Mouse (Mus musculus): ENCODE results near the gene Bcl2l11. TPM values are rescaled to one million over a fixed set of nuclear protein-coding genes. Genes with fewer than 3 reads are reported as not detected.

Bcl2l11 gene
- total and polyA plus RNA-seq, 2 experiments from 2014 or later, result 6.7 to 11.2 TPM

- DNase-seq (no peak), ATAC-seq (no peak)
- Histone ChIP-seq H3K27ac (ENCODE audit: low read depth, low read length) (no peak overlapping the region), H3K9me3 (ENCODE audit: low read length) (no peaks in the 10 kb centered on the region), H3K4me3 (ENCODE audit: low read depth, low read length) (peak overlapping the region; percentile 21; the same call in 1 of the 2 replicates), H3K36me3 (ENCODE audit: insufficient read depth) (no peaks in the 10 kb centered on the region), H3K9ac (no peak overlapping the region), H3K27me3 (ENCODE audit: insufficient read depth, low read length) (peaks cover 32% of the 10 kb centered on the region), H3K4me1 (ENCODE audit: insufficient read depth) (peaks cover 9% of the 10 kb centered on the region), H3K4me2 (ENCODE audit: low read depth) (peak overlapping the region; percentile 100)
- 3% methylated on average over 23 of the region's 23 CpGs for WGBS
- TF ChIP-seq CTCF (IDR thresholded peaks at IDR 0.05; ENCODE audit: low read depth), result no peak
Observed at GRCm38 (mm10) chr2:128123921-128124683, 1.7 kb upstream of the Bcl2l11 start.

DNA sequence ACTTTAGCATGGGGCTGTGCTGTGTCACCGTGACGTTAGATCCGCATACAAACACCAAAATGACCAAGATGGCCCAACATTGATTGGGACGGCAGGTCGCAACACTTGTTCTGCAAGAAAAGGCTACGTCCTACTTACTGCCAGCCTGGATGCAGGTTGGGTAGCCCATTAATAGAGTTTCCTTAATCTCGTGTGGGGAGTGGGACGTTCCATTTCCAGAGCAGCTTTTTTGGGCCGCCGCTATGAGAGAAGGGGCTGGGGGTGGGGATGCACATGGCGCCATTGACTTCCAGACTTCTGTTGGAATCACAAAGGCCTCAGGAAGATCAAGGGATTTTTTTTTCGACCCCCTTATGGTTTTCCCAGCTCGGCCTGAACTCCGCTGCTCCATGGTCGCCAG, 1.1 kb upstream of the Bcl2l11 start:
- H3K27me3 ChIP-seq (ENCODE audit: insufficient read depth, low read length), result peaks cover 32% of the 10 kb centered on the region
- no peaks in the 10 kb centered on the region for H3K36me3 ChIP-seq (ENCODE audit: insufficient read depth)
- peaks cover 9% of the 10 kb centered on the region for H3K4me1 ChIP-seq (ENCODE audit: insufficient read depth)
- peak overlapping the region; percentile 70 for H3K4me3 ChIP-seq (ENCODE audit: low read depth, low read length)
- H3K9me3 ChIP-seq (ENCODE audit: low read length), result no peaks in the 10 kb centered on the region
- TF ChIP-seq CTCF (IDR thresholded peaks at IDR 0.05; ENCODE audit: low read depth), result no peak
- WGBS, result 6% methylated on average over 15 of the region's 15 CpGs
- H3K27ac ChIP-seq (ENCODE audit: low read depth, low read length), result no peak overlapping the region
- peak; percentile 16 for DNase-seq
- peak overlapping the region; percentile 100 for H3K4me2 ChIP-seq (ENCODE audit: low read depth)
- ATAC-seq, result no peak
- H3K9ac ChIP-seq, result no peak overlapping the region

GRCm38 (mm10) chr2:128126591-128127051, 783 bp downstream of the Bcl2l11 start:
- peaks cover 32% of the 10 kb centered on the region for H3K27me3 ChIP-seq (ENCODE audit: insufficient read depth, low read length)
- peak overlapping the region; percentile 56 for H3K9ac ChIP-seq
- ATAC-seq (no peak), DNase-seq (peak; percentile 13)
- no peak for TF ChIP-seq CTCF (IDR thresholded peaks at IDR 0.05; ENCODE audit: low read depth)
- peaks cover 9% of the 10 kb centered on the region for H3K4me1 ChIP-seq (ENCODE audit: insufficient read depth)
- H3K4me2 ChIP-seq (ENCODE audit: low read depth), result peak overlapping the region; percentile 100
- peak overlapping the region; percentile 70 for H3K4me3 ChIP-seq (ENCODE audit: low read depth, low read length)
- no peaks in the 10 kb centered on the region for H3K9me3 ChIP-seq (ENCODE audit: low read length)
- WGBS, result 5% methylated on average over 35 of the region's 35 CpGs
- H3K36me3 ChIP-seq (ENCODE audit: insufficient read depth), result no peaks in the 10 kb centered on the region
- 0 out of 2 replicates have a peak overlapping the region, but pooled peaks have one; percentile 10 for H3K27ac ChIP-seq (ENCODE audit: low read depth, low read length)

DNA sequence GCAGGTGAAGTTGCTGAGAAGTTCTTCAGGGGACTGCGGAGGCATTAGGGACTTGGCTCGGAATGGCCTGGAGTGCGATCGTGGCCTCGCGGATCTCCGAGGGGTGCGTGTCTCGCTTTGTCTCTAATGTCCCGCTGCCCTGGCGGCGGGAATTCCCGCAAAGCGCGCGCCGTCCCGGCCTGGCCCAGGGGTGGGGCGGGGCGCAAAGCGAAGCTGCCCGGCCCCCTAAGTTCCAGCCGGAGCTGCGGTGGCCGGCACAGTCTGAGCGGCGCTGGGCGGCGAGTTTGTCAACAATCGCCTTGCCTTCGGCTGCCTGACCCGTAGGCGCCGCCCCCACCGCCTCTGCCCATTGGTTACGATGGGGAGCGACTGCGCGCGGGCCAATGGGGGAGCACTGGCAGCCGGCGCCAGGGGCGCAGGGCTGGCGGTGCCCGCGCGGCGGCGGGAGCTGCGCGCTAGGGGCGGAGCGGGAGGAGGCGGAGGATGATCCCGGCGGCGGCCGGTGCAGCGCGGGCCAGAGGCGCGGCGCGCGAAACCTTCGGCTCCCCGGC, 1.4 kb downstream of the Bcl2l11 start:
- peak overlapping the region; percentile 70 for H3K4me3 ChIP-seq (ENCODE audit: low read depth, low read length)
- peaks cover 9% of the 10 kb centered on the region for H3K4me1 ChIP-seq (ENCODE audit: insufficient read depth)
- DNase-seq (peak; percentile 91), ATAC-seq (peak; percentile 94)
- 3% methylated on average over 67 of the region's 67 CpGs for WGBS
- H3K36me3 ChIP-seq (ENCODE audit: insufficient read depth), result no peaks in the 10 kb centered on the region
- peak overlapping the region; percentile 100 for H3K4me2 ChIP-seq (ENCODE audit: low read depth)
- peak overlapping the region; percentile 56 for H3K9ac ChIP-seq
- H3K27me3 ChIP-seq (ENCODE audit: insufficient read depth, low read length), result peaks cover 32% of the 10 kb centered on the region
- peak; percentile 14 for TF ChIP-seq CTCF (IDR thresholded peaks at IDR 0.05; ENCODE audit: low read depth)
- H3K9me3 ChIP-seq (ENCODE audit: low read length), result no peaks in the 10 kb centered on the region
- peak overlapping the region; percentile 57; the same call in 1 of the 2 replicates for H3K27ac ChIP-seq (ENCODE audit: low read depth, low read length)

DNA sequence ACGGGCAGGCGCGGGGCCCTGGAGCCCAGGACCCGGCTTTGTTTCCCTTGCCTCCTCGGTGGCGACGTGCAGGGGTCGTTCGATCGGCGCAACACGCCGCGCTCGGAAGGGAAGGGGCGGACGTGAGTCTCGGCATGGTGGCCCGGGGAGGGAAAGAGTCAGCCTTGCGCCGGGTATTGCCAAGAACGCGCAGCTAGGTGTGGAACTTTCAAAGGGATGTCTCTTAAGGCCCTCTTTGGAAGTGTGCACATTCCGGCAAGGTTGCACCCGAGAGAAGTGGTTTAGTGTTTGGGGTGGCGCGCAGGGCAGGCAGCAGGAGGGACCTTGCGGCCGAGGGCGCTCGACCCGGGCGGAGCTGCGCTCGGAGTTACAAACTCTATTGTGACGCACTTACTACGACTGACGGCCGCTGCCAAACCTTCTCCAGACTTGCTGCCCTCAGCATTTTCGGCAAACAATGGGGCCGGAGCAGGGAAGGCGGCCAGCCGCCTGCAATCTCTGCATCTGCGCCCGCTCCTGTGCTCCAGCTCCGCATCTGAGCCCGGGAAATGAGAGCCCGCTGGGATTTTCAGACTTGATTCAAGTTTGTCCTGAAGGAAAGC, 2.0 kb downstream of the Bcl2l11 start:
- Histone ChIP-seq H3K4me1 (ENCODE audit: insufficient read depth) (peaks cover 9% of the 10 kb centered on the region), H3K4me2 (ENCODE audit: low read depth) (peak overlapping the region; percentile 100), H3K27me3 (ENCODE audit: insufficient read depth, low read length) (peaks cover 28% of the 10 kb centered on the region), H3K4me3 (ENCODE audit: low read depth, low read length) (peak overlapping the region; percentile 70), H3K36me3 (ENCODE audit: insufficient read depth) (no peaks in the 10 kb centered on the region), H3K9me3 (ENCODE audit: low read length) (no peaks in the 10 kb centered on the region), H3K27ac (ENCODE audit: low read depth, low read length) (peak overlapping the region; percentile 57; the same call in 1 of the 2 replicates), H3K9ac (peak overlapping the region; percentile 56)
- DNase-seq (peak; percentile 61), ATAC-seq (peak; percentile 5; the same call in 1 of the 2 replicates)
- TF ChIP-seq CTCF (IDR thresholded peaks at IDR 0.05; ENCODE audit: low read depth), result no peak
- 2% methylated on average over 48 of the region's 48 CpGs for WGBS

DNA sequence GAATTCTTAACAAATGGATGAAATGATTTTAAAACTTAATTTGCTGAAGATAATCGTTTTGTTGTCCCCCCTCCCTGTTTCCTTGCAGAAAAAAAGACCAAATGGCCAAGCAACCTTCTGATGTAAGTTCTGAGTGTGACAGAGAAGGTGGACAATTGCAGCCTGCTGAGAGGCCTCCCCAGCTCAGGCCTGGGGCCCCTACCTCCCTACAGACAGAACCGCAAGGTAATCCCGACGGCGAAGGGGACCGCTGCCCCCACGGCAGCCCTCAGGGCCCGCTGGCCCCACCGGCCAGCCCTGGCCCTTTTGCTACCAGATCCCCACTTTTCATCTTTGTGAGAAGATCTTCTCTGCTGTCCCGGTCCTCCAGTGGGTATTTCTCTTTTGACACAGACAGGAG, 2.7 kb downstream of the Bcl2l11 start:
- H3K27me3 ChIP-seq (ENCODE audit: insufficient read depth, low read length), result peaks cover 20% of the 10 kb centered on the region
- no peak overlapping the region for H3K27ac ChIP-seq (ENCODE audit: low read depth, low read length)
- H3K36me3 ChIP-seq (ENCODE audit: insufficient read depth), result no peaks in the 10 kb centered on the region
- TF ChIP-seq CTCF (IDR thresholded peaks at IDR 0.05; ENCODE audit: low read depth), result no peak
- H3K9ac ChIP-seq, result no peak overlapping the region
- DNase-seq, result no peak
- peak overlapping the region; percentile 70; the same call in 1 of the 2 replicates for H3K4me3 ChIP-seq (ENCODE audit: low read depth, low read length)
- peaks cover 9% of the 10 kb centered on the region for H3K4me1 ChIP-seq (ENCODE audit: insufficient read depth)
- peak overlapping the region; percentile 100 for H3K4me2 ChIP-seq (ENCODE audit: low read depth)
- H3K9me3 ChIP-seq (ENCODE audit: low read length), result no peaks in the 10 kb centered on the region
- no peak for ATAC-seq
- WGBS, result 32% methylated on average over 10 of the region's 10 CpGs

Data from forebrain, postnatal 0 days (tissue).